Mouse (Mus musculus) spleen, adult 2 months (tissue): ENCODE data around the gene Tmem151b. TPM values are rescaled to one million over a fixed set of nuclear protein-coding genes. Genes with fewer than 3 reads are reported as not detected.

Experiments used
- DNase-seq, 2 experiments: peaks; one replicate each; pipeline versions ENCODE4 v3.0.0 to v3.0.0-alpha.2; 2012 to 2021; ENCODE audit warnings: low spot score in 2 of 2, low read depth in 1 of 2
- H3K27ac ChIP-seq: fragments of 200-500 bp; 2 replicates; pipeline ENCODE4 v1.5.1; 2012; ENCODE audit warnings: low read length, inconsistent platforms; ENCODE audit not compliant: insufficient read depth
- H3K27me3 ChIP-seq: fragments of 200-500 bp; 2 replicates; pipeline ENCODE4 v1.6.1; 2012; ENCODE audit warnings: mild to moderate bottlenecking, moderate library complexity, low read length, inconsistent platforms; ENCODE audit not compliant: control insufficient read depth, insufficient read depth
- H3K36me3 ChIP-seq: fragments of 200-500 bp; 2 replicates; pipeline ENCODE4 v1.6.1; 2012; ENCODE audit warnings: mild to moderate bottlenecking, low read length, inconsistent platforms; ENCODE audit not compliant: control insufficient read depth, insufficient read depth
- H3K4me1 ChIP-seq: fragments of 200-500 bp; 2 replicates; pipeline ENCODE4 v1.6.1; 2011; ENCODE audit warnings: inconsistent platforms; ENCODE audit not compliant: control insufficient read depth, insufficient read depth, insufficient read length
- H3K4me3 ChIP-seq: fragments of 200-500 bp; 2 replicates; pipeline ENCODE4 v1.5.1; 2011; ENCODE audit warnings: mild to moderate bottlenecking, inconsistent platforms; ENCODE audit not compliant: insufficient read depth, insufficient read length; ENCODE audit errors: extremely low read depth
- CTCF ChIP-seq: fragments of 200-500 bp; IDR thresholded peaks from 2 replicates; pipeline ENCODE4 v1.5.1; 2011; ENCODE audit warnings: mild to moderate bottlenecking, inconsistent platforms; ENCODE audit not compliant: insufficient read depth, insufficient read length, insufficient replicate concordance; ENCODE audit errors: extremely low read depth
- POLR2A ChIP-seq: fragments of 200-500 bp; IDR thresholded peaks from 2 replicates; pipeline ENCODE4 v1.6.1; 2011; ENCODE audit warnings: low read depth, low read length, inconsistent platforms
- WGBS: fragments of 180-500 bp; shearing (Covaris S2); methylation state at CpG from one replicate; pipeline ENCODE4 v1.1.7; 2018; 5-methylcytosine and 5-hydroxymethylcytosine counted together
- polyA plus RNA-seq: library from polyadenylated mRNA; depleted of rRNA; stranded (reverse); fragments of >200 nt; gene quantifications from 2 replicates; pipeline ENCODE4 v1.2.3, GENCODE M21; 2012

Gene Tmem151b
- polyA plus RNA-seq, 1 experiment = 2.3 TPM

DNA sequence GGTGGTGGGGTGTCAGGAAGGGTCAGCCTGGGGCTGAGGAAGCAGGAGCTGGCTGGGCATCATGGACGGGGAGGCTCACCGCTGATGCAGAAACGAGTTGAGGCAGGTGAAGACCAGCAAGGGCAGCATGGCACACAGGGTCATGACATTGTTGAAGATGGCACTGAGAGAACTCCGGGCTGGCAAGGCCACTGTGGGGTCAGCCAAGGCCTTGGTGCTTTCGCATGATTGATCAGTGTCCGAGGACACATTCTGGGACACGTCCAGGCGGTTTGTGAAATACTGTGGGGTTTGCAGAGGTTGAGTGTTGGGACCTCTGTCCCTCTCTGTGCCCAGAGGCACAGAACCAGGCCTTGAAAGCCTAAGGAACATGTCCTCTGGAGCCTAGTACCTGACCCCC lies 40.4 kb upstream of the Tmem151b start:
- 90% methylated on average over 8 of the region's 8 CpGs for WGBS
- no peak overlapping the region for H3K27ac ChIP-seq
- no peak for DNase-seq
- H3K27me3 ChIP-seq = no peaks in the 10 kb centered on the region
- no peaks in the 10 kb centered on the region for H3K36me3 ChIP-seq
- no peak for TF ChIP-seq POLR2A
- TF ChIP-seq CTCF = no peak
- H3K4me1 ChIP-seq = peaks cover 9% of the 10 kb centered on the region; the same call in 1 of the 2 replicates
- H3K4me3 ChIP-seq = no peak overlapping the region

DNA sequence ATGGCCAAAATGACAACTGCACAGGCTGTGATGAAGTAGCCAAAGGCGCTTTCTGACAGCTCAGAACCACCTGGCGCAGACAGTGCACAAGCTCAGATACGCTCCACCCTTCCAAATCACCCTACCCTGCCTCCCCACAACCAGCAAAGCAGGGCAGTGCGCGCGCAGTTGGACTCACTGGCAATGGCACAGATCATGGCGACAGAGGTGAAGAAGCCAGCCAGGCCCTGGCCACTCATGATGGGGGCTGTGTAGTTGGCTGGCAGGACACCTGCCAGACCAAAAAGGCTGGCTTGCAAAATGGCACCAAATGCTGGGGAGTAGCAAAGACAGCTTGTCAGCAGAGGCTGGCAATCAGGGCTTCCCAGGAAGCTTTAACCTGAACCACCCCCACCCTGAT lies 39.8 kb upstream of the Tmem151b start:
- no peaks in the 10 kb centered on the region for H3K27me3 ChIP-seq
- no peaks in the 10 kb centered on the region for H3K36me3 ChIP-seq
- H3K27ac ChIP-seq = no peak overlapping the region
- no peak overlapping the region for H3K4me3 ChIP-seq
- TF ChIP-seq CTCF (no peak), POLR2A (no peak)
- WGBS = 98% methylated on average over 7 of the region's 7 CpGs
- peaks cover 7% of the 10 kb centered on the region; the same call in 1 of the 2 replicates for H3K4me1 ChIP-seq
- DNase-seq = no peak

DNA sequence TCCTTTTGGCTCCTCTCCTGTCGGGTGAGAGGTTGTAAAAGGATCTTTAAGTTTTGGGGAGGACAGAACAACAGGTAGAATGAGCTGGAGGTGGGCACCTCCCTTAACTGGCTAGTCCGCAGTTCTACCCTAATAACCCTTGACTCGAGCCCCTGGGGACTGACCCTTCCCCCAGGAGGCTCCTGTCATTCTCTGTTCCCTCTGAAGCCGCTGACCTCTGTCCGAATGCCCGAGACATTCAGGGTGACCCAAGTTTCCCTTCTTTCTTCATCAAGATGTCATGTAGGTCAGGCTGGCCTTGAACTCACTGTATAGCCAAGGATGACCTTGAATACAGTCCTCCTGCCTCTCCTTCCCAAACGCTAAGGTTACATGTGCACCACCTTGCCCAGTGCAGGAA lies 38.9 kb upstream of the Tmem151b start:
- Histone ChIP-seq H3K4me3 (no peak overlapping the region), H3K27me3 (no peaks in the 10 kb centered on the region), H3K36me3 (no peaks in the 10 kb centered on the region), H3K4me1 (peaks cover 8% of the 10 kb centered on the region; the same call in 1 of the 2 replicates), H3K27ac (no peak overlapping the region)
- no peak for DNase-seq
- 95% methylated on average over 7 of the region's 7 CpGs for WGBS
- TF ChIP-seq CTCF (no peak), POLR2A (no peak)

DNA sequence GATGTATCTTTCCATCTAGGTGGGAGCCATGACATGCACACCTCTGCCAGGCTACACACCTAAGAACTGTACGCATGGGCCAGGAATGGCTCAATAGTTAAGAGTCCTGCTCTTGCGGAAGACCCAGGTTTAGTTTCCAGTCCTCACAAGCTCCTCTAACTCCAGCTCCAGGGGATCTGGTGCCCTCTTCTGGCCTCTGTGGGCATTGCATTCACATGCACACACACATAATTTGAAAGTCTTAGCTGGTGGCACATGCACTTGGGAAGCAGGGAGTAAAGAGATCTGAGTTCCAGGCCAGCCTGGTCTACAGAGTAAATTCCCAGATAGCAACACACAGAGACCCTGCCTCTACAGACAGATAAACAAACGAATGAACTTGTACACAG lies 37.0 kb upstream of the Tmem151b start:
- no peak for DNase-seq
- no peak for TF ChIP-seq CTCF
- no peak for TF ChIP-seq POLR2A
- Histone ChIP-seq H3K27ac (no peak overlapping the region), H3K4me1 (peaks cover 3% of the 10 kb centered on the region; the same call in 1 of the 2 replicates), H3K4me3 (no peak overlapping the region), H3K27me3 (no peaks in the 10 kb centered on the region), H3K36me3 (no peaks in the 10 kb centered on the region)
- WGBS = 93% methylated on average over 3 of the region's 3 CpGs

DNA sequence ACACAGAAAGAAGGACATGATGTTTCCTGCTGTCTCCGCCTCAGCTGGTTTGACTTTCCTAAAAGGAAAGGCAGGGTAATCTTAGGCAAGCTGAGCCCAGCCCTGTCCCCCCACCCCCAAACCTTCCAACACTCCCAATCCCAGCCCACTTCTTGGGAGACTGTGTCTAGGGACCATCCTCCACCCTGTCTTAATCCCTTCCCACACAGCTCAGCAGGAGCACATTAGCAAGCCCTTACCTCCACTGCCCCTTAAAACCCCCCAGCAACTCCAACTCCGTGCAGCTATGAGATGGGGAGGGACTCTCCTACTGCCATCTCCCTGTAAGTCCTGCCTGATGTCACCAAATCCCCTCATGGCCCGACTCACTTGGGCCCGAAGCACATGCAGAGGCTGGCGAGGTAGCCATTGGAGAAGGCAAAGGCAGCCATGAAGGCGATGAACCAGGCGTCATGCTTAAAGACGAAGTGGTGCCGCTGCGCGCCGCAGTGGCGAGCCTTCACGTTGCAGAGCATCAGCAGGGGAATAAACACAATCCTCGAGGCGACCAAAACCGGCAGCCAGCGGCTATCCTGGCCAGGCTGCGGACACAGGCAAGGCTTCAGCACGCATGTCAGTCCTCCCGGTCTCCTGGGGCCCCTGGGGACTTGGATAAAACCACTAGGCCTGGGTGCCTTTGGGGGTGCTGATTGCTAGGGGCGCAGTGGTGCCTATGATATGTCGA lies 36.4 kb upstream of the Tmem151b start:
- H3K27me3 ChIP-seq = no peaks in the 10 kb centered on the region
- no peaks in the 10 kb centered on the region for H3K36me3 ChIP-seq
- peak overlapping the region; percentile 57 for H3K27ac ChIP-seq
- TF ChIP-seq CTCF = no peak
- TF ChIP-seq POLR2A = no peak
- no peak for DNase-seq
- no peak overlapping the region for H3K4me3 ChIP-seq
- peaks cover 3% of the 10 kb centered on the region; the same call in 1 of the 2 replicates for H3K4me1 ChIP-seq
- 89% methylated on average over 23 of the region's 23 CpGs for WGBS

DNA sequence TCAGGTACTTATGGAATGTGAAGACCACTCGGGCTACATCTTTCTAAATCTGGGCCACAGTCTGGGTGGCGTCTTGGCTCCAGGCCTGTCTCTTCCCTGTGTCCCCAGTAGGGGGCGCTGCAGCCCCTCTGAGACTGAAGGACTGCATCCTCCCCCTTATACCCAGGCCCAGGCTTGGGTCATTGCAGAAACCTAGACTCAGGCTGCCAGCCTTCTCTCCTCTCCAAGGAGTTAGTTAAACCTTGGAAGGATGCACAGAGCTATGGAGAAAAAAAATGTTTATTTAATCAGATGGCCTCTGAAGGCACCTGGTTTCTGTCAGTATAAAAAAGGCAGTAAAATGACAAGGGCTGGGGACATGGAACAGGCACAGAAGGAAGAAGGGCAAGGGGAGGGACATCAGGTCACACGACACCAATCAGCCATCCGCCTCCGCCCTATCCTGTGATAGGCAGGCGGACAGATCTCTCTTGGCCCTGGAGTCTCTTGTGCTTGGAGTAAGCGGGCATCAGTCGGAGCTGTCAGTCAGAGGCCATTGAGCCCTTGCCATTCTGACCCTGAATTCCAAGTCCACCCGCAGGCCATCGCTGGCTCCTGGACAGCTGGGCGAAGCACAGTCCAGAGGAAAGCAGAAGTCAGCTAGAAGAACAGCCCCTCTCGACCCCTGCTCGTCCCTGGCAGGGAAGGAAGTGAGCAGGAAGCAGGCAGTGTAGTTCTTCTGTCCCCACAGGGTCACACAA lies 35.6 kb upstream of the Tmem151b start:
- TF ChIP-seq POLR2A (no peak), CTCF (peak; percentile 85)
- peaks cover 3% of the 10 kb centered on the region; the same call in 1 of the 2 replicates for H3K4me1 ChIP-seq
- 47% methylated on average over 14 of the region's 14 CpGs for WGBS
- H3K36me3 ChIP-seq = no peaks in the 10 kb centered on the region
- peak overlapping the region; percentile 79 for H3K27ac ChIP-seq
- peak in 1 of 2 experiments; percentile 60 for DNase-seq
- peak overlapping the region; percentile 10; the same call in 1 of the 2 replicates for H3K4me3 ChIP-seq
- H3K27me3 ChIP-seq = no peaks in the 10 kb centered on the region
